Mouse (Mus musculus): ENCODE data around the gene Mdga1. TPM values are rescaled to one million over a fixed set of nuclear protein-coding genes. Genes with fewer than 3 reads are reported as not detected.

Gene Mdga1
- total RNA-seq, 2 experiments from 2014 or later = 0.58 to 2.4 TPM

DNA sequence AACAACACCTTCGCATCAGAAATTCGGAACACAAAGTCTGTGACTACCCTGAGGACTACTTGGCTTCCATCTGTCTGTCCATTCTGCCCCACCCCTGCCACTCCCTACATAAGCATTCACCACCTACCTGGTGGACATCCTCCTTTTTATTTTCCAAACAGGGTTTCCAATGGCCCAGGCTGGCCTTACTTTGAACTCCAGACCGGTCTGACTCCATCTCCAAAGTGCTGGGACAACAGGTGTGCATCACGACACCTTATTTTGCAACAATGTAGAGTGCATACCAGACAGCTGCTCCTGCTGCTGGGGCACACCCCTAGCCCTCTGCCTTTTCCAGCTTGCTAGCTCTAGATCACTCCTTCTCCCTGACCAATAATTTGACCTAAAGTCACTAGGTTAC is 115.1 kb downstream of the Mdga1 start:
- no peak for ATAC-seq (replicated peaks; ENCODE audit: low FRiP score, poor library complexity, severe bottlenecking)

DNA sequence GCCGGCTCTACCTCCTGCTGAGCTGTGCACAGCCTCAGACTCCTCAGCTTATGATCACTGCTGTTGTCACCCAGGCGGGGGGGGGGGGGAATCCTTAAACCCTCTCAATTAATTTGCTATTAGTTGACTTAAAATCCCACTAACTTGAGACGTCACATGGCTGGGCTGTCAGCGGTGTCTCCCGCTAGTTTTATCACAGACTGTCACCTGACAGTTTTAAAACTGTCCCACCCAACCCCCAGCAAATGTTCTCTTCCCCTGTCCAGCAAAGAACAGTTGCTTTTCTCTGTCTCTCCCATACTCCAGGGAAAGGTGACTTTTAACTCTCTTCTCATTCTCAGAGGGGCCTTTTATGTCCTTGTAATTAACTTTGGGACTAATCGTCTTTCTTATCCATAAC is 115.5 kb downstream of the Mdga1 start:
- peak; percentile 53 for ATAC-seq (replicated peaks; ENCODE audit: low FRiP score, poor library complexity, severe bottlenecking)

- no peak for ATAC-seq (replicated peaks; ENCODE audit: low FRiP score, poor library complexity, severe bottlenecking)
These were observed 116.9 kb downstream of the Mdga1 start for GRCm38 (mm10) chr17:29852846-29853486.

DNA sequence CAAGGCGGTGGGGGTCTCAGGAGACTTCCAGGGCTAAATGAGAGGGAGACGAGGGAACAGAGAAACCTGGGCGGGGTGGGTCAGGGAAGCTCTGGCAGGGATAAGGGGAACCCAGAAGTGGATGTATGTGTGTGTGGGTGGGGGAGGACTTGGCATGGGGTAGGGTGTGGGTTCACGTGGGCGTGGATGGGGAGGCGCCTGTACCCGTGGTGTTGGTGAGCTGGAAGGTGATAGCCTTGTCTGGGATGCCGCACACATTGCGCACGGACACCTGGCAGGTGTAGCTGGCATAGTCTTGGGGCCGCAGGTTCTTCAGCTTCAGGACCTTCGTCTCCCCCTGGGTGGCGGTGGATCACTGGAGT is 120.5 kb downstream of the Mdga1 start:
- ATAC-seq (replicated peaks; ENCODE audit: low FRiP score, poor library complexity, severe bottlenecking) = no peak

DNA sequence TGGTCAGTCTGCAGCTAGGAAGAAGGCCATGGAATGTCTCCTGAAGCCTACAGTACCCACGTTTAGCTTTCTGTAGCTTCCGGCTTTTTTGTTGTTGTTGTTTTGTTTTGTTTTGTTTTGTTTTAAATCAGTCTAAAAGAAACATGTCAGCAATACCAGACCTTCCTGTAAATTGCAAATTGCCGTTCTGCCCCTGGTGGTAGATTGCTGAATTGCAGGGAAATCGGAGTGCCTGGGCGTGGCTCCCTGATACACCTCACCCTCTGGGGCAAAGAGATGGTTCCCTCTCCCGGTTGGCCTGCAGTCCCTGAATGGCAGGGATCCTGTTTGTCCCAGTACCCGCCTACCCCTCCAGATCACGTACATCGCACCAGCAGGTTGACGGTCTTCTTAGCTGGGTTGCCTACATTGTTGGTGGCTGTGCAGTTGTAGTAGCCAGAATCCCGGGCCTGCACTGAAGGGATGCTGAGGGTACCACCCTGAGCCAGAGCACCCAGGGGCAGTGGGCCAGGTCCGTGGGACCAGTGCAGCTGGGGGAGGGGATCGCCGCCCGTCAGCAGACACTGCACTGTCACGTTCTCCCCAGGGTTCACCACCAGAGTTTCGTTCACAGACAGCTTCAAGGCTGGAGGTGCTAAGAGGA is 121.0 kb downstream of the Mdga1 start:
- ATAC-seq (replicated peaks; ENCODE audit: low FRiP score, poor library complexity, severe bottlenecking) = peak; percentile 87

- no peak for ATAC-seq (replicated peaks; ENCODE audit: low FRiP score, poor library complexity, severe bottlenecking)
These were observed 122.6 kb downstream of the Mdga1 start for GRCm38 (mm10) chr17:29847291-29847690.

- ATAC-seq (replicated peaks; ENCODE audit: low FRiP score, poor library complexity, severe bottlenecking) = no peak
These were observed 123.6 kb downstream of the Mdga1 start for GRCm38 (mm10) chr17:29846284-29846683.

DNA sequence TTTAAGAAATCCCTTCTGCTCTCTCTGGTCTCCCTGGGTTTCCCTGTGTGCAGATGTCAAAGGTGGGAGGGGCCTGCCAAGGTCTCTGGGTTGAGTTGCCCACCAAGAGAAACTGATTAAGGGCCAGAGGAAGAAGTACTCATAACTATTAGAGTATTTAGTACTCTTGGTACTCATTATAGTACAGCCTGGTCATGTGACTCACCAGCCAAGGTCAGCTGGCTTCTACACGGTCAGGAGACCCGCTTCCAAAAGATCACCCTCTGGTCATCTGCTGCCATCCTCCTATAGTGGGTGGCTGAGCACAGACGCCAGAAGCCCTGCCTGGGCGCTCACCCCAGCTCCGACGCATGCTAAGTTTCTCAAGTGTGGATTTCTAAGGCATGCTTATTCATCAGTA is 124.9 kb downstream of the Mdga1 start:
- no peak for ATAC-seq (replicated peaks; ENCODE audit: low FRiP score, poor library complexity, severe bottlenecking)

DNA sequence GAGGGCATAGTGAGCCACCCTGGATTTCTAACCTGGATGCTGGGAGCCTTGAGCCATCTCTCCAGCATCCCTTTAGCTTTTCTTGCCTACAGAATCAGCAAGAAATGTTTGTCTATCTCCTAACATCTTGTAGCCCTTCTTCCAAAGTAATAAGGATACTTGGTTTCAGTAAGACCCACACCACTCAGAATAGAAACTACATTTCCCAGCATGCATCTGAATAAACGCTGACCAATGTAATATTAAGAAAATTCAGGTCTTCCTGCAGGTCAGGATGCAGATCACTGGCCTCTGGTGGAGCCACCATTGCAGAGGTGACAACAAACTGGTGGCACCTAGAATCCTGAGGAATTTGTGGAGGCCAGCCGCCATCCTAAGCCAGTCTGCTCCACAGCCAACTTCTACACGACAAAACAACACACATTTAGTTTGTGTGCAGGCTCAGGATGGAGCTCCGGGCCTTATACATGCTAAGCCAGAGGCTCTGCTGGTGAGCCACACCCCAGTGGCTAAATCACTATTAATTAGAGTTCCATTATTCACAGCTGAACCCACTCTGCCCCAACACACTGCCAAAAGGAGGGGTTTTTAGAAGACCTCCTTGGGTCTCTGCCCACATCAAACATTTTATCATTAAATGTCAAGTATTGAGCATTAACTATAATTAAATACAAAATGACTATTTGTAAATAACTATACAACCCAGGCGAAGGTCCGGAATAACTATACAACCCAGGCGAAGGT is 126.3 kb downstream of the Mdga1 start:
- no peak for ATAC-seq (replicated peaks; ENCODE audit: low FRiP score, poor library complexity, severe bottlenecking)

DNA sequence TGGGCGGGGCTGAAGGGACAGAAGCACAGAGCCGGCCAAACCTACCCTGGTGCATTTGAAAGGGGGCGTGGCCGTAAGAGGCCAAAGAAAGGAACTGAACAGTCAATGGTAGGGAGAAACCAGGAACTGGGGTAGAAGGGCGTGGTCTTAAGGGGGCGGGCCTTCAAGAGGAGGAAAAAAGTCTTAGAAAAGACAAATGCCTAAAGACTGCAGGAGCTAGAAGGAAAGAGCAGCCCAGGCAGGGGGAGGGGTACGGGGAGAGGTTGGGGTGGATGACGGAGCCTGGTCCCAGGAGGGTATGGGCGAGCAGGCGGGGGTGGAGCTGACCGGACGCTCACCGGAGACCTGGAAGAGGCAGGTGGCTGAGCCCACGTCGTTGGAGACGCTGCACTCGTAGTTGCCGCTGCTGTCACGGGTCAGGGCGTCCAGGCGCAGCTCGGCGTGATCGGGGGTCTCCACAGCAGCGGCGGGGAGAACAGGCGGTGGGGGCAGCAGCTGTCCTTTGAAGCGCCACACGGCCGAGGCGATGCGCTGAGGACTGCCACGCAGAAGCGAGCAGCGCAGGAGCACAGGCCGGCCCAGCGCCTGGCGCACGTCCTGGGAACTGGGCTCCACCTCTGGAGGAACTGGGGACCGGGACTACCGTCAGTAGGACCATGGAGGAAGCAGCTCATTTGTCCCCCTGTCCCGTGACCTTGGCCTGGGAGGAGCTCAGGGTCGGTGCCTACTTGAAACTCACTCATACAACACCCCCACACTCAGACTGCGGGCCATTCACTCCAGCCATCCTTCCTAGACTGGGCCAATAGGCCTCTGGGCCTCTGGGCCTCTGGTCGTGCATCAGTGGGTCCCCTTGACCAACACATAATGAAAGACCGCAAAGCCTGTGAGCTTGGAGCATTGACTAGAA is 127.9 kb downstream of the Mdga1 start:
- ATAC-seq (replicated peaks; ENCODE audit: low FRiP score, poor library complexity, severe bottlenecking) = no peak

DNA sequence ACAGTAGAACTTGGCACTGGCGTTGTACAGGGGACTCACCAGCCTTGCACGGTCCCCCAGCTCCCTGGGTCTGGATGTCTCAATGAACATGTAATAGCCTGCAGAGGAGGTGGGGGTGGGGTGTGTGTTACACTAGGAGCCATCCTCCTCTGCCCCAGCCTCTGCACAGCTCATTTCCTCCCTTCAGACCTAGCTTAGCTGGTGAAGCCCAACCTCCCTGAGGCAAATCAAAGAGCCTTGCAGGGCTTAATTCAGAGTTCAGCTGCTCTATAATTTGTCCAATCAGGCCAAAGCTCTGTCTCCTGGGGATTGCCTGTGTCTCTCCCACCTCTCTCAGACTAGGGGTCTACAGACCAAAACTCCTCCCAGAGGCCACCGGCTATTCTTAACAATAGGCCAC is 131.9 kb downstream of the Mdga1 start:
- ATAC-seq (replicated peaks; ENCODE audit: low FRiP score, poor library complexity, severe bottlenecking) = no peak

- ATAC-seq (replicated peaks; ENCODE audit: low FRiP score, poor library complexity, severe bottlenecking) = no peak
These were observed 132.4 kb downstream of the Mdga1 start for GRCm38 (mm10) chr17:29837441-29837840.

GRCm38 (mm10) chr17:29834768-29835167 is 135.1 kb downstream of the Mdga1 start:
- no peak for ATAC-seq (replicated peaks; ENCODE audit: low FRiP score, poor library complexity, severe bottlenecking)

DNA sequence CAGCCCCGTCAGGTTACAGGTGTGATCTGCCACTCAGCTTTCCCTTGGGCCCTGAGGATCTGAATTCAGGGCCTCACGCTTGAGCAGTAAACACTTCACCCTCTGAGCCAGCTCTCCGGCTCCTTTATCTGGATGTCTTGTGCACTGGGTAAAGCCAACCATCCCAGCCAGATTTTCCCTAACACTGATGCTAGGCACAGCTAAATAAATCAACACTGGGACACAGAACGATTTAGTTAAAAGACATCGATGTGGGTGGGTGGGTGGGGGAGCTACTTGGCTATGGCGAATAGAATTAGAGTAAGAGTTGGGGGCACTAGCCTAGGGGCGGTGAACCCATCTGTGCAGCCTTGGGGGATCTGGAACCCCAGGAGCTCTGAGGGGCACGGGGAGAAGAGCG is 135.6 kb downstream of the Mdga1 start:
- ATAC-seq (replicated peaks; ENCODE audit: low FRiP score, poor library complexity, severe bottlenecking) = no peak

DNA sequence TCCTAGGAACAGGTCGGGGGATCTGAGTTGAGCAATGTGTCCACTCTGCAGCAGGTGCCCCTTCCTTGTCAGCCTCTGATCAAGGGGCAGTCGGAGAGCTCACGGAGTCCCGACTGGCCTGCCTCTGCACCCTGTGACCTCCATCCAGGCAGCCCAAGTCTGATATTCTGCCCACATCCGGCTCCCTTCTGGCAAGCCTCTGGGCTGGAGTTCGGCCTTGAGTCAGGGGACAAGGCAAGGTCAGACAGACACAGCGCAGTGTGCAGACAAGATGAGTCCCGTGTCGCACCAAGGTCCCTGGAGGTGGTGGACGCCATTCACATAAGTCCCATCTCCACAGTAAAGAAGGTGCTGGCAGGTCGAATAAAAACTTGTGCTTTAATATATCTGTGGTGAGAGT is 138.2 kb downstream of the Mdga1 start:
- ATAC-seq (replicated peaks; ENCODE audit: low FRiP score, poor library complexity, severe bottlenecking) = no peak

DNA sequence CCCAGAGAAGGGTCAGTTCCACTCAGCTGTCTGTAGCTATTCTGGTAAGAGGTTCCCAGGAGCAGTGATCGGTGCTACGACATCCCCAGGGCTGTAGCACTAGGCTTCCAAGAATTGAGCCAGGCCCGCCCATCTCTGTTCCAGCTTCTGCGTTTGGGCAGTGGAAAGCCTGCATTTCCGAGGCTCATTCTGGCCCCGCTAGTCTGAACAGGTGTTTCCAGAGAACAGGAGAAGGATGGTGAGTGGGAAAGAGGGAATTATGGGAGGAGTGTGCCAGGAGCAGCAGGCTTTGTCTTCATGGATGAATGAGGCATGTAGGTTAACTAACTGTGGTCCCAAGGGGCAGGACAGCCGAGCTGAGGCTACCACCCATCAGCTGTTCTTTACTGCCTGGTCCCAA is 140.8 kb downstream of the Mdga1 start:
- ATAC-seq (replicated peaks; ENCODE audit: low FRiP score, poor library complexity, severe bottlenecking) = no peak

DNA sequence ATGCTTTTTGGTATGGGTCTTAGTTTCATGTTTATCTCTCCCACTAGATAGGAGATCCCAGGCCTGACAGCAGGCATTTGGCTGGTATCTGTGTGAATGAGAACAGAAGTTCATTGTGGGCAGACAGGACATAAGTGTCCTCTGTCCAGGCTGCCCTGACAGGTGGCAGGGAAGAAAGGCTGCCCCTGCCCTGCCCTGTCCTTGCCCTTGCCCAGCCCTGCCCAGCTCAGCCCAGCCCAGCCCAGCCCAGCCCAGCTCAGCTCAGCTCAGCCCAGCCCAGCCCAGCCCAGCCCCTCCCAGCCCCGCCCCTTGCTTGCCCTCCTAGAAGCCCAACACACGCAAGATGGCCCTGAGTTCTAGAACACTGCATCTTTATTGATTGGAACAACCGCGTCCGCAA is 142.3 kb downstream of the Mdga1 start:
- peak; percentile 36; the same call in 1 of the 2 replicates for ATAC-seq (replicated peaks; ENCODE audit: low FRiP score, poor library complexity, severe bottlenecking)

DNA sequence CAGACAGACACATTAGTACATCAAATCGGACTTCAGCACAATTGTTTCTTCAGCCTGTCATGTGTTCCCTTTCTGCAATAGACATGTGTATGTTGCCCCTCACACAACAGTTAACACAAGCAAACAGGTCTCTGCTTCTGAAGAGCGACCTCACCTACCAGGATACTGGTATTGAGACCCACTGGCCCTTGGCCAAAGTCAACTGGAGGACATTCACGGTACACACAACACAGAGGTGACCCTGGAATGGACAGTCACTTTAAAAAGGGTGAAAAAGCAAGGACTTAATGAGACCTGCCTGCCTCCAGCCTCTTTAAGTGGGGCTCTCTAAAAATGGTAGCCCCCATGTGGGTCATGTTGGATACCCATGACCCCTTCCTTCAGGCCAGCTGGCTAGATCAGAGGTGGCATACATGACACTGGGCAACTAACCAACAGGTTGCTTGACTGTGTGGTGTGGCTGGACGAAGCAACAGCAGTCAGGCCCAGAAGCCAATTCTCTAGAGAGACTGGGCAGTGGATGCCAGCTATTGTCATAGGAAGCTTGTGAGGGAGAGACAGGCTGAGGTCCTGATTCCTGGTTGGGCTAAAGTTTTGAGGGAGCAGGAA is 145.3 kb downstream of the Mdga1 start:
- no peak for ATAC-seq (replicated peaks; ENCODE audit: low FRiP score, poor library complexity, severe bottlenecking)

GRCm38 (mm10) chr17:29824208-29824509 is 145.7 kb downstream of the Mdga1 start:
- no peak for ATAC-seq (replicated peaks; ENCODE audit: low FRiP score, poor library complexity, severe bottlenecking)
